Mouse (Mus musculus) monocyte, adult 5-6 weeks (primary cell): ENCODE measurements around the gene Olfr887. TPM values are rescaled to one million over a fixed set of nuclear protein-coding genes. Genes with fewer than 3 reads are reported as not detected.

Experiments
- ATAC-seq: fragments of 153-309, 156-312 bp; replicated peaks from 2 replicates; pipeline ENCODE4 v1.8.0; 2017; ENCODE audit warnings: mild to moderate bottlenecking; ENCODE audit not compliant: low TSS enrichment, insufficient number of reproducible peaks, severe bottlenecking, poor library complexity, low FRiP score
- total RNA-seq: library from RNA; stranded (forward); fragments of 200-1000, 200-491, 200-594 nt; gene quantifications from 3 replicates; pipeline ENCODE4 v1.2.3, GENCODE M21; 2017

Gene Olfr887
- total RNA-seq, result not detected in 3 replicates

DNA sequence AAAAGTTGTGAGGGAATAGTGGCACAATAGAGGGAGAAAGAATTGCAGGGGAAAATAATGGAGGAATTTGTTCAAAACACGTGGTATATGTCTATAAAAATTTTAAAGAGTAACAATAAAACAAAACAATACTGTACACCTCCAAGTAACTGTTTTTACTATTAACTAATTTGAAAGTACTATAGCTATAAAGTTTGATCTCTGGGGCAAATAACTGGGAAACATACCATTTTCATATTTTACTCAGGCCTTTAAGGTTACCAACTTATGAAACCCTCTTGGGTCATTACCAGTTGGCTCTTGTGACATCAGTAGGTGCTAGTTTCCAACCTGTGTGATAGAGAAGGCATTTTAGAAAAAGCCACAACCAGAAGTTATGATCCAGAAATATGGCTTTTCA lies at the start of gene Olfr887:
Olfr887 (plus strand) TSS at position 301 of the 400 bp plus-strand sequence.
- no peak for ATAC-seq

- no peak for ATAC-seq
Measured at GRCm38 (mm10) chr9:38046255-38046654, 37.6 kb upstream of the Olfr887 start, which contains the start of gene Olfr884. TSS of gene Olfr884 (plus strand) at chr9:38046555.

DNA sequence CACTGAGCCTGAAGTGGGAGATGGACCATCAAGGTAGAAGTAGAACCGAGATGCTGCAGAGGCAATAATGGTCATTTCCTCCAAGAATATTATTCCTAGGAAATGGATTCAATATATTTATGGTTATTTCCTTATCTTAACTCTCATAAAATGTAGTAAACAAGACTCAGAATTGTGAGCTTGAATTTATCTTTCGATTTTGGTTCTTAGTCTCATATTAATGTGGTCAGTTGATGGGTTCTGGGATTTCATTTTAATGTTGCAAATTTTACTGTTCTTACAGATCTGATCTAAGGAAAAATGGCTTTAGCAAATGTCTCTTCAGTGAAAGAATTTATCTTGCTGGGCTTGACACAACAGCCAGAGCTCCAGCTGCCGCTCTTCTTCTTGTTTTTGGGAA lies 22.9 kb upstream of the Olfr887 start, which contains the start of gene Olfr885:
Olfr885 (plus strand) TSS at position 301 of the 400 bp plus-strand sequence.
- no peak for ATAC-seq

DNA sequence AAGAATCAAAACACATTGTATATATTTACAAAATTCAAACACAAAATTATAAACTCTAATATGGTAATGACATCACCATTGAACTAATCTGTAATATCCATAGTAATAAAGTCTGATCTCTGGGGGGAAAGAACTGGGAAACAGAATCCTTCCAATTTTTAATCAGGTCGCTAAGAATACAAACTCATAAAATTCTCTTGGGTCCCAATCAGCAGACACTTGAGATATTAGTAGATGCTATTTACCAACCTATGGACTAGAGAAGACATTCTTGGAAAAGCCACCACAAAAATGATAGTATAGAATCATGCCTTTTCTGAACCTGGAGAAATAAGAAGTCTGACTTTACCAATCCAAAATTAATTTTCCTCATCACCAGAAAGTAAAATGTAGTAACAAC lies 24.0 kb downstream of the Olfr887 start, which contains the start of gene Olfr888:
Olfr888 (plus strand) TSS at position 301 of the 400 bp plus-strand sequence.
- no peak for ATAC-seq

GRCm38 (mm10) chr9:38114898-38115297 lies 31.0 kb downstream of the Olfr887 start, which contains the start of gene Olfr889:
TSS of gene Olfr889 (plus strand) at chr9:38115198.
- ATAC-seq, result no peak

Other genes with a start within 250 kb of the Olfr887 start
- not detected in 3 replicates for gene Olfr877, start 229.8 kb upstream of the Olfr887 start, total RNA-seq
- gene Olfr145, start 187.3 kb upstream of the Olfr887 start, total RNA-seq, result not detected in 3 replicates
- not detected in 3 replicates for gene Olfr878, start 166.2 kb upstream of the Olfr887 start, total RNA-seq
- gene Olfr881, start 92.2 kb upstream of the Olfr887 start, total RNA-seq, result 0.38 TPM in 1 of 3 replicates, not detected in the others
- gene Olfr883, start 58.3 kb upstream of the Olfr887 start, total RNA-seq, result not detected in 3 replicates
- not detected in 3 replicates for gene Olfr884, start 37.5 kb upstream of the Olfr887 start, total RNA-seq
- not detected in 3 replicates for gene Olfr885, start 22.8 kb upstream of the Olfr887 start, total RNA-seq
- not detected in 3 replicates for gene Olfr888, start 24.1 kb downstream of the Olfr887 start, total RNA-seq
- gene Olfr889, start 31.1 kb downstream of the Olfr887 start, total RNA-seq, result not detected in 3 replicates
- not detected in 3 replicates for gene Olfr890, start 58.4 kb downstream of the Olfr887 start, total RNA-seq
- gene Olfr891, start 96.7 kb downstream of the Olfr887 start, total RNA-seq, result not detected in 3 replicates
- gene Olfr893, start 124.3 kb downstream of the Olfr887 start, total RNA-seq, result not detected in 3 replicates
- gene Olfr894, start 134.0 kb downstream of the Olfr887 start, total RNA-seq, result not detected in 3 replicates
- gene Olfr143, start 168.7 kb downstream of the Olfr887 start, total RNA-seq, result not detected in 3 replicates
- not detected in 3 replicates for gene Olfr895, start 183.8 kb downstream of the Olfr887 start, total RNA-seq
- gene Olfr896-ps1, start 207.0 kb downstream of the Olfr887 start, total RNA-seq, result not detected in 3 replicates
- 0.32 TPM in 1 of 3 replicates, not detected in the others for gene Olfr25, start 245.0 kb downstream of the Olfr887 start, total RNA-seq